Mouse (Mus musculus): ENCODE measurements at regions not wholly inside any gene's neighbourhood (a gene's known extent, or its start where the extent isn't known, plus 50 kb on each side); places are given as distances from the start of the nearest gene placed in this dataset.

DNA sequence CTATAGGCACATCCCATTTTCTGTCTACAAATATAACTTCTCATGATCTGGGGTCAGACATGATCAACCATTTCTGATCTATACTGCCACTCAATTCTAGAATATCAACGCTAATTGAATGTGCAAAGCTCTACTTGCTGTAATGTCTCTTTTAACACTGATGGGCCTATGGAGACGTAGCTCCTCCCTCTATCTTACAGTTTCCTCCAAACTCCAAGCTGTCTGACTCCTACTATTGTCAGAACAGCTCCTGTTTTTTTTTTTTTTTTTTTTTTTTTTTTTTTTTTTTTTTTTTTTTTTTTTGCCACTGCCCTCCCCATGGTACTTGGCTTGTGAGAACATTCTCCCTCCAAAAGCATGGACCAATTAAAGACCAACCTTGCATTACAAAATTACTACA lies 165.2 kb downstream of the Pah start:
- H3K4me2 ChIP-seq, result no peak overlapping the region
- no peak overlapping the region for H3K4me3 ChIP-seq (replicated peaks)
- H3K9me3 ChIP-seq, result no peaks in the 10 kb centered on the region
- no peak for ATAC-seq (ENCODE audit: insufficient read depth, low FRiP score, low read depth)
- H3K4me1 ChIP-seq, result no peaks in the 10 kb centered on the region
- no peak overlapping the region for H3K27ac ChIP-seq
- H3K9ac ChIP-seq, result no peak overlapping the region
- 77% methylated on average over 2 of the region's 2 CpGs for WGBS
- no peaks in the 10 kb centered on the region for H3K36me3 ChIP-seq
- H3K27me3 ChIP-seq (replicated peaks), result no peaks in the 10 kb centered on the region

DNA sequence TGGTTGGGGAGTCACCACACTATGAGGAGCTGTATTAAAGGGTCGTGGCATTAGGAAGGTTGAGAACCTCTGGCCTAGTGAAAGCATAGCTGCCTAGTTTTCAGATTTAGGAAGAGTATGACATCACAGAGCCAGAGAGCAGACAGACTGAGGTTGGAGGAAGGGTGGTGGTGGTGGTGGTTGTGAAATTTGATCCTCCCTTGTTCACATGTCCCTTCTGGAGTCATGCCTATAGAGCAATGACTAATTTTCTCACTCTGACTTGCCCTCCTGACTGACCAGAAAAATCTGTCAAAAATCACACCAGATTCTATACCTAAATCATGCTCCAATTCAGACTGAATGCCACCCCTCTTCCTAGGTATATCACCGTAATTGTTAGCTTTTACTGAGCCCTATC lies 166.2 kb downstream of the Pah start:
- H3K4me1 ChIP-seq, result no peaks in the 10 kb centered on the region
- no peak for ATAC-seq (ENCODE audit: insufficient read depth, low FRiP score, low read depth)
- H3K27ac ChIP-seq, result no peak overlapping the region
- no peaks in the 10 kb centered on the region for H3K36me3 ChIP-seq
- no peaks in the 10 kb centered on the region for H3K9me3 ChIP-seq
- no peaks in the 10 kb centered on the region for H3K27me3 ChIP-seq (replicated peaks)
- 76% methylated on average over 2 of the region's 2 CpGs for WGBS
- no peak overlapping the region for H3K4me3 ChIP-seq (replicated peaks)
- no peak overlapping the region for H3K9ac ChIP-seq
- no peak overlapping the region for H3K4me2 ChIP-seq

DNA sequence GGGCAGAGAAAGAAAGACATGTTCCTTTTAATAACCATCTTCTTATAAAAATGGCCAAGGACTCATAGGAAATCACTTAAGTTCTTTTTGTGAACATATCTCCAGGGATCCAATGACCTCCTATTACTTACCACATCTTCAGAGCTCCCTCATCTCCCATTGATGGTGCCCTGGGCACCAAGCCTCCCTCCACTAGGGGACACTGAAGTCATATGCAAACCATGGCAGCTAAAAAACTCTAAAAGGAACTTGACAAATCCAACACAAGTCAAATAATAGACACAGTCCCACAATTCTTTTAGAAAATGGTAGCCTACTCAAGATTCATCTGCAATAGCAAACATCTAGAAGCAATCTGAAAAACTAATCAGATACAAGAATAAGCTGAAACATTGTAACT lies 167.2 kb upstream of the Igf1 start:
- Histone ChIP-seq H3K4me1 (no peaks in the 10 kb centered on the region), H3K27me3 (replicated peaks) (no peaks in the 10 kb centered on the region), H3K36me3 (no peaks in the 10 kb centered on the region), H3K9me3 (no peaks in the 10 kb centered on the region), H3K27ac (no peak overlapping the region), H3K9ac (no peak overlapping the region), H3K4me3 (replicated peaks) (no peak overlapping the region), H3K4me2 (no peak overlapping the region)
- ATAC-seq (ENCODE audit: insufficient read depth, low FRiP score, low read depth), result no peak

DNA sequence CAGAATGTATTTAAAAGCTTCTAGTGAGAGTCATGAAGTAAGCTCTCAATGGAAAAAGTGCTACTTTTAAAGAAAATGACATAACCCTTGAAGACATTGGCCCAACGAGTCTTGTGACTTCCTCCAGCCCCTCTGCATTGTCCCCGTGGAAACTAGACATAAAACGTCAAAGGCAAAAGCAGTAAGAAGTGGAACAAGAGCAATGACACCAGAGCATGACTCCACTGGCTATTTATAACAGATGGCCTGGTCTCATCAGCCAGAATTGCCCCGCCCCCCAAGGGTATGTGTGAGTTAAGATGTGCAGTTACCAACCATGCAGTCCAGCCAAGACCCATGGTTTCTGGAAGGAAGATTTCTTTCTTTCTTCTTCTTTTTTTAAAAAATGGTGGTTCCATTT lies 161.6 kb upstream of the Igf1 start:
- Histone ChIP-seq H3K4me2 (no peak overlapping the region), H3K4me3 (replicated peaks) (no peak overlapping the region), H3K9me3 (no peaks in the 10 kb centered on the region), H3K4me1 (no peaks in the 10 kb centered on the region), H3K27me3 (replicated peaks) (no peaks in the 10 kb centered on the region), H3K27ac (no peak overlapping the region), H3K36me3 (no peaks in the 10 kb centered on the region), H3K9ac (no peak overlapping the region)
- 72% methylated on average over 4 of the region's 4 CpGs for WGBS
- no peak for ATAC-seq (ENCODE audit: insufficient read depth, low FRiP score, low read depth)

DNA sequence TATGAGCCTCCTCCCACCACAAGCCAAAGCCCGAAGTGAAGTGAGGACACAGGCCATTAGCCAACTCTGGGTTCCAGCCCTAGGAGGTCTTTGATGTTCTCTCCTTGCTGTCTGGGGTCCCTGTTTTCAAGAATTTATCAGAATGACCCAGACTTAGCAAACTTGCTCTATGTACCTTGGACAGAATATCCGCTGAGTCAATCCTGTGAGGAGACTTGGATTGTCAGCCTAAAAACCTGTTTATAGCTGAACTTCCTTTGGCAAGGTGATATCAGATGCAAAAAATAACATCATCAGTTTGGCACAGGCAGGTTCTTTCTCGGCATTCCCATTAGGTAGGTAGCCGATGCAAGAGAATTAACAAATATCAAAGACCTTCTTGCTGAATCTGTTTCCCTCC lies 146.9 kb upstream of the Igf1 start:
- WGBS, result 75% methylated on average over 4 of the region's 4 CpGs
- Histone ChIP-seq H3K4me2 (no peak overlapping the region), H3K36me3 (no peaks in the 10 kb centered on the region), H3K27me3 (replicated peaks) (no peaks in the 10 kb centered on the region), H3K4me3 (replicated peaks) (no peak overlapping the region), H3K9me3 (no peaks in the 10 kb centered on the region), H3K4me1 (no peaks in the 10 kb centered on the region), H3K27ac (no peak overlapping the region), H3K9ac (no peak overlapping the region)
- ATAC-seq (ENCODE audit: insufficient read depth, low FRiP score, low read depth), result no peak

DNA sequence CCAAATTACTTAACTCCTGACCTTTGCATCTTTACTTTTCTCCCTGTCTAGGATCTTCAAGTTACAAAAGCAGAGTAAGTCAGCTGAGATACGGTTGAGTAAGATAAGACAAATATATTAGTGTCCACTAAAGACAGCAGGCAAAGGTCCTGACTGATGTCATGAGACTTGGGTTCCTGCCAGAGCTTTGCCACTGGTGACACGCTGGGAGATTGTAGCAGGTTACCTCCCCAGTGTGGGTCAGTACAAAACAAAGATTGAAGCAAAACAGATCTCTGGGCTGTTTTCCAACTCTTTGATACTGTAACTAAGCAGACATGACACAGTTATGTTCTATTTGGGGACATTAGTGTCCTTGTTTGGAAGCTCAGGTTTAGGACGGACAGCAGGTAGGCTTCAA lies 146.3 kb upstream of the Igf1 start:
- H3K4me2 ChIP-seq, result no peak overlapping the region
- no peak overlapping the region for H3K9ac ChIP-seq
- ATAC-seq (ENCODE audit: insufficient read depth, low FRiP score, low read depth), result no peak
- no peaks in the 10 kb centered on the region for H3K4me1 ChIP-seq
- H3K4me3 ChIP-seq (replicated peaks), result no peak overlapping the region
- no peaks in the 10 kb centered on the region for H3K36me3 ChIP-seq
- no peaks in the 10 kb centered on the region for H3K9me3 ChIP-seq
- no peak overlapping the region for H3K27ac ChIP-seq
- H3K27me3 ChIP-seq (replicated peaks), result no peaks in the 10 kb centered on the region
- 37% methylated on average over 3 of the region's 3 CpGs for WGBS

DNA sequence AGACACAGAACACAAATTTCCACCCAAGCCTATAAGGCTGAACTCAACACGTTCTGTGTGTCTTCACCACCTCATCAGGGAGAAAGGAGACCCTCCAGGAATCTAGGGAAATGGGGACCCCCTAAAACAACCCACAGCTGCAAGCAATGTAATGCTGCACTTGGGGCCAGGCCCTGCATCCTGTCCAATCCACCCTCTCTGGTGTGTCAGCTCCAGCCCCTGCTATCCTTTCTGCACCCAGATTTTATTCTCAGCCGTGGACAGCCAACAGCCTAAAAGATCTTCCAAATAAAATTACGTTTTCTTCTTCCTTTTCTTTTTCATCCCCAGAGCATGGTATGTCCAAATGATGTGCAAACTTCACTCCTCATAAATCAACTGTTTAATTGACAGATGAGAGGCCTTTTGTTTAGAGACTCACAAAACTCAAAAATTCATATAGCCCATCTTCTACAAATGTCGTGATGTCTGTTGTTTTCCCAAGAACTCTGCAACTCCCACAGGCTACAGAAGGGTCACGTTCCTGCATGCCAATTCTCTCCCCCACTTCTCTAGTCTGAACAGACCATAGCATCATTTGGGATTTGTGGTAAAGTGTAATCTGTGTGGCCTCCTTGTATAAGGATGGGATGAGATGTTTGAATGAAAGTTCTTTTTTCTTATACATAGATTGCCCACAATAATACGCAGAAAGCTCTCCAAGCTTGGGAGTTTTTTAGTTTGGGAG lies 142.0 kb upstream of the Igf1 start:
- Histone ChIP-seq H3K27ac (no peak overlapping the region), H3K4me1 (no peaks in the 10 kb centered on the region), H3K27me3 (replicated peaks) (no peaks in the 10 kb centered on the region), H3K4me3 (replicated peaks) (no peak overlapping the region), H3K9me3 (no peaks in the 10 kb centered on the region), H3K36me3 (no peaks in the 10 kb centered on the region), H3K9ac (no peak overlapping the region), H3K4me2 (no peak overlapping the region)
- no peak for ATAC-seq (ENCODE audit: insufficient read depth, low FRiP score, low read depth)
- WGBS, result 70% methylated on average over 6 of the region's 6 CpGs

DNA sequence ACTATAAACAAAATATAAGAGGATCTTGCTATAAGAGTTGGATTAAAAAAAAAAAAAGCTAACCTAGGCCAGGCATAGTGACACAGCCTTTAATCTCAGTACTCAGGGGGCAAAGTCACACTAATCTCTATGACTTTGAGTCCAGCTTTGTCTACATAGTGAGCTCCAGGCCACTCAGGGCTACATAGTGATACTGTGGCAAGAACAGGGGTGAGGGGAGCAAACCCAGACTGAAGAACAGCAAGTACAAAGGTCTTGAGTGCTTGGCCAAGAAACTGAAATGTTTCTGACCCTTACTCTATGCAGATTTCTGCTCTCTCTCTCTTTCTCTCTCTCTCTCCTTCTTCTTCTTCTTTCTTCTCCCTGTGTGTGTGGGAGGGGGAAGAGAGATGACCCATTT lies 140.9 kb upstream of the Igf1 start:
- H3K36me3 ChIP-seq, result no peaks in the 10 kb centered on the region
- no peaks in the 10 kb centered on the region for H3K4me1 ChIP-seq
- H3K4me3 ChIP-seq (replicated peaks), result no peak overlapping the region
- H3K4me2 ChIP-seq, result no peak overlapping the region
- H3K27ac ChIP-seq, result no peak overlapping the region
- H3K9ac ChIP-seq, result no peak overlapping the region
- ATAC-seq (ENCODE audit: insufficient read depth, low FRiP score, low read depth), result no peak
- no peaks in the 10 kb centered on the region for H3K27me3 ChIP-seq (replicated peaks)
- no peaks in the 10 kb centered on the region for H3K9me3 ChIP-seq

DNA sequence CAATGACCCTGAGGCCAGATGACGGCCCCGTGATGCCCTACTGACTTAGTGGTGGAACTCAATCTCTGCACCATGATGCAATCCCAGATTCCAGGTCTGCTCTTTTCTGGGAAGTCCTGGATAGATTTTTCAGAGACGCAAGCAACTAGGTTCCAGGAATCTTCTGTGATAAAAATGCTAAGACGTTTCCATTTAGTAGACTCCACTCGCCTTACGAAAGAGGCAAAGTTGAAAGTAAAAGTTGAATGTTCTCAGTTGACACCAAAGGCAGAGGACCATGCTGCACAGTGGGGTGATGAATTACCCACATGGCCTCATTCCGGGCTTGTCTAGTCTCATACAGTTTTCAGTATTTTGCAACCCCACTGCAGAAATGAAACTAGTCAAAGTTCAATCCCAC lies 139.6 kb upstream of the Igf1 start:
- H3K4me1 ChIP-seq, result no peaks in the 10 kb centered on the region
- ATAC-seq (ENCODE audit: insufficient read depth, low FRiP score, low read depth), result no peak
- 84% methylated on average over 7 of the region's 7 CpGs for WGBS
- no peak overlapping the region for H3K4me3 ChIP-seq (replicated peaks)
- H3K36me3 ChIP-seq, result no peaks in the 10 kb centered on the region
- H3K4me2 ChIP-seq, result no peak overlapping the region
- no peak overlapping the region for H3K27ac ChIP-seq
- H3K27me3 ChIP-seq (replicated peaks), result no peaks in the 10 kb centered on the region
- no peaks in the 10 kb centered on the region for H3K9me3 ChIP-seq
- no peak overlapping the region for H3K9ac ChIP-seq

DNA sequence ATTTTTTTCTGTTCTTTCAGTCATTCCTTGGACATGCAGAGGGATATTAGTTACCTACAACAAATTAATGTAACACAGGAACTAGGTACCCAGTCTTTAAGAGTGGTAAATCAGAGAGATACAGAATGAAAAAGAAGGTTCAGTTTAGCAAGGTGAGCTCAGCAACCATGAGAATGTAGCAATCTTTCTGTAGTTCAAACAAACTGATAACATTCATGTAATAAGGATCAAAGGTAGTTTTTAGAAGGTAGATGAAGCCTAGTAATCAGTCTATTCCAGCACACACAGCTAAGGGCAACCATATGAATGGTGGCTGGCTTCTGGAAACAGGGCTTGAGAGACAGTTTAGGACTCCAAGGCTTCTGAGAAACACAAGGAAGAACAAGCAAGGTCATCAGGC lies 138.1 kb upstream of the Igf1 start:
- Histone ChIP-seq H3K4me3 (replicated peaks) (no peak overlapping the region), H3K4me2 (no peak overlapping the region), H3K9ac (no peak overlapping the region), H3K4me1 (no peaks in the 10 kb centered on the region), H3K27me3 (replicated peaks) (no peaks in the 10 kb centered on the region), H3K36me3 (no peaks in the 10 kb centered on the region), H3K9me3 (no peaks in the 10 kb centered on the region), H3K27ac (no peak overlapping the region)
- no peak for ATAC-seq (ENCODE audit: insufficient read depth, low FRiP score, low read depth)

DNA sequence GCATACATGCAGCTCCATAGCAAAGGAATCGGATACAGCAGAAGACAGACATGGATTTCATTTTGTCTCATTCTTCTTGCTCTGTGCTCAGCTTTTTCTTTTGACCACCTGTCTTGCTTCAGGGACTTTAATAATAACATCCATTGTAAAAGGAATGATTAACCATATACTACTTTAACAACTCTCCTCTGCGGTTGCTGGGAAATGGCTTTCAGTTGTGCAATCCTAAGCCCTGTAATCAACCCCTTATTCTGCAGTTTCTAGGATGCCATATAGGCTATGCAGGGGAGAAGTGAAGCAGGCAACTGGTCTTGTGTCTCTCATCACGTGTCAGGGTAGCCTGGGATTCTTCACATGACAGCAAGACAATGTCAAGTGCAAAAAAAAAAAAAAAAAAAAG lies 135.8 kb upstream of the Igf1 start:
- ATAC-seq (ENCODE audit: insufficient read depth, low FRiP score, low read depth), result no peak
- H3K36me3 ChIP-seq, result no peaks in the 10 kb centered on the region
- H3K4me3 ChIP-seq (replicated peaks), result no peak overlapping the region
- H3K27ac ChIP-seq, result no peak overlapping the region
- 60% methylated on average over 3 of the region's 3 CpGs for WGBS
- no peaks in the 10 kb centered on the region for H3K9me3 ChIP-seq
- H3K9ac ChIP-seq, result no peak overlapping the region
- no peak overlapping the region for H3K4me2 ChIP-seq
- H3K4me1 ChIP-seq, result no peaks in the 10 kb centered on the region
- H3K27me3 ChIP-seq (replicated peaks), result no peaks in the 10 kb centered on the region

DNA sequence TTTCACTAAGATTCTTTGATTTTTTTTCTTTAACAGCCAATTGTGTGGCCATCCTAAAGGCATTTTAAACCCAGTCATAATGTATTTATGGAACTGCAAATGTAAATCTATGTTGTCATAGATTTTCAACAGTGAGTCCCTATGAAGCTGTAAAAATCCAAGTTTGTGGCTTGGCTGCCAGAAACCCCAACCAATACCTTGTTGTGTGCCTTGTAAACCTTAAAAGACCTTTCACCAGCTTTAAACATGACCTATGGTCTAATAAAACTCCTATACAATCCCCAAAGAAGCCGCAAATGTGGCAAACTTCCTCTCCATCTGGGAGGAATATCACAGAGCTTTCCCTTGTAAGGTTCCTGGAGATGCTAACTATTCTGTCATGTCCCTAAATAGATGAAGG lies 125.4 kb upstream of the Igf1 start:
- Histone ChIP-seq H3K4me1 (no peaks in the 10 kb centered on the region), H3K27ac (no peak overlapping the region), H3K9ac (no peak overlapping the region), H3K27me3 (replicated peaks) (no peaks in the 10 kb centered on the region), H3K36me3 (no peaks in the 10 kb centered on the region), H3K4me3 (replicated peaks) (no peak overlapping the region), H3K4me2 (no peak overlapping the region), H3K9me3 (no peaks in the 10 kb centered on the region)
- 76% methylated on average over 1 of the region's 1 CpGs for WGBS
- no peak for ATAC-seq (ENCODE audit: insufficient read depth, low FRiP score, low read depth)

DNA sequence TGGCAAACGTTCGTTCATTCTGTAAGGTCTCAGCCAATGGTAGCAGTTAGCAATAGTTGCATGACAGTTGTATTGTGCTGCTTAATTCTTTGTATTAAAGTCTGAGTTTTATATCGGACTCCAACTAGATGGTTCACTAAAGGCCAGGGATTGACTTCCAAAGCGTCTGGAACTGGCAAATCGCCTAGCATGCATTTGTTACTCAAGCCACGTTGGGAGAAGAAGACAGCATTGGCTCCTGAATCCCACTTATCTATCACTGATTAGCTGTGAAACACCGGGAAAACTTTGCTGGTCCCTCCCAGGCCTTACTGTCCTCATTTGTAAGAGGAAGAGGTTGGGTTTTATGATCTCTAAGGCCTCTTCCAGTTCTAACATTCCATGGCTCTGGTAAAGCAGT lies 124.8 kb upstream of the Igf1 start:
- Histone ChIP-seq H3K9ac (no peak overlapping the region), H3K36me3 (no peaks in the 10 kb centered on the region), H3K27me3 (replicated peaks) (no peaks in the 10 kb centered on the region), H3K27ac (no peak overlapping the region), H3K9me3 (no peaks in the 10 kb centered on the region), H3K4me2 (no peak overlapping the region), H3K4me3 (replicated peaks) (no peak overlapping the region), H3K4me1 (no peaks in the 10 kb centered on the region)
- 68% methylated on average over 7 of the region's 7 CpGs for WGBS
- no peak for ATAC-seq (ENCODE audit: insufficient read depth, low FRiP score, low read depth)

All from stomach, embryonic 15.5 days (tissue).